Mouse (Mus musculus): ENCODE results near the gene Prkd3. TPM values are rescaled to one million over a fixed set of nuclear protein-coding genes. Genes with fewer than 3 reads are reported as not detected.

Prkd3 gene
- 24.4 TPM for polyA plus RNA-seq (2017; shearing (Covaris generic))

DNA sequence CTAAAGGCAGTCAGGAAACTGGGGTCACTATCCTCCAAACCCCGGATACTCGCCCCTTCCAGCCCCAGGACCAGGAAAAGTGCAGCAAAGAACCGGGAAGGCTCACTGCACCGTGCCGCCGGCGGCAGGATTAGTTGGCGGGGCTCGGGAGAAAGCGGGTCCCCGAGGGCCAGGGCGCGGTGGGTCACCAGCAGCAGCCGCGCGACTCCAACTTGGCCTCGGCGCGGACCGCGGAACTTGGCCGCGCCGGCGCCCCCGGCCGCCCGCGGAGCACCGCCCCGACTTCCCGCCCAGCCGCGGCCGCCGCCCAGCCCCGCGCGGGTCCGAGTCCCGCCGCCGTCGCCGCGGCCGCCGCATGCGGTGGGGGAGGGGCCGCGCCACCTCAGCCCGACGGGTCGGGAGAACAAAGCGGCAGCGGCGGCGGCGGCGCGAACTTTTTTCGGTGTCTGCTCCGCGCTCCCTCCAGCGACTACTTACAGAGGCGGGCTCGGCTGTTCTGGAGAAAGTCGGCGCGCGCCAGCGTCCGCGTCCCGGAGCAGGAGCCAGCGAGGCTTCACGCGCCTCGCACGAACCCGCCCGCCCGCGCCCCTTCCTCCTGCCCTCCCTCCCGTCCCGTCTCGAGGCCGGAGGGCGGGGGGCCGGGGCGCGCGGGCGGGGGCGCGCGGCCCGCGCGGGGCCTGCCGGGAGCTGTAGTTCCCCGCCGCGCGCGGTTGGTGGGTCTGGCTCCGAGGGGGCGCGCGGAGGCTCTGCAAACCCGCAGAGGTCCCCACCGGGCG is at the start of gene Prkd3:
TSS of gene Prkd3 (minus strand) at position 609 of the 776 bp plus-strand sequence.

DNA sequence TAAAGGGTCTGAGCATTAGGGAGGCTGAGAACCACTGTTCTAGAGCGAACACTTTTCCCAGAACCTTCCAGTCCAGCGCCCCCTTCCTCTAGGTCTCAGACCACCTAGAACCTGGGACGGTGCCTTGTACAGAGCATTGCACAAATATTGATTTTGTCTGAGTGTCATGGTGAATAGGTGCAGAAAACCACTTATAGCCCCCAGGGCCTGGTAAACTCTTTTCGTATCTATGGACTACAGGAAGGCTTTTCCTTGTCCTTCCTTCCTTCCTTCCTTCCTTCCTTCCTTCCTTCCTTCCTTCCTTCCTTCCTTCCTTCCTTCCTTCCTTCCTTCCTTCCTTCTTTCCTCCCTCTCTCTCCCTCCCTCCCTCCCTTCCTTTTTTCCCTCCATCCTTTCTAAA is 31.0 kb upstream of the Prkd3 start, which contains the start of gene Qpct:
TSS of gene Qpct (plus strand) at position 301 of the 400 bp plus-strand sequence.

DNA sequence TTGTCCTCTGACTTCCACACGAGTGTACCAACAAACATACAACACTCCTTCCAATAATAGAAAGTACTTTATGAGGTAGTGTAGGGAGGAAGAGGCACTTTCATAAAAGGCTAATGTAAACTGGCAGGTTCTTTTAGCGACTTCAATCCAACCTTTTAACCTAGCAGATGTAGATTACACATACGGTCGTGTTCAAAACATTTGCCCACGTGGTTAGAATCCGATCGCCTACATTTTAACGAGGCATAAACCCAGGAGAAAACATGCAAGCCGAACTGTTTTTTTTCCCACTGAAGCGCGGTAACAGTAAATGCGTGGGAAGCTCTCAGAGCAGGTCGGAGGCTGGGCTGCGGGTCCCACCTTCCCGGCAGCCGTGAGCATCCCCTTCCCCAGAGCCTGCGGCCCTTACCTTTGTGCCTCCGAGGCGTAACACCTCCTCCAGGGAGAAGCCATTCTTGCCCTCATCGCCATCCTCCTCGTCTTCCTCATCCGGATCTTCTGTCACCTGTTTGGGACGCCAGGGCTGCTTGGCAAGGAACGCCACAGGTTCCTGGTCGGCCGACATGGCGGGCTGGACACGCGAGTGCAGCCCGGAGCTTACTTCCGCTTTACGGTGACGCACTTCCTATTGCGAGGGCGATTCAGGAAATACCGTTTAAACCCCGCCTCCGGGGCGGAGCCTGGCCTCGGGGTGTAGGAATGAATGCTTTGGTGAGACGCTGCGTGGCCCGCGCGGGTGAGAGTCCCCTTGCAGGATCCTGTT is 84.0 kb downstream of the Prkd3 start, which contains the start of the genes Cebpz and Ndufaf7:
TSS of gene Cebpz (minus strand) at position 601 of the 763 bp plus-strand sequence.
TSS of gene Ndufaf7 (plus strand) at position 671 of the 763 bp plus-strand sequence.

DNA sequence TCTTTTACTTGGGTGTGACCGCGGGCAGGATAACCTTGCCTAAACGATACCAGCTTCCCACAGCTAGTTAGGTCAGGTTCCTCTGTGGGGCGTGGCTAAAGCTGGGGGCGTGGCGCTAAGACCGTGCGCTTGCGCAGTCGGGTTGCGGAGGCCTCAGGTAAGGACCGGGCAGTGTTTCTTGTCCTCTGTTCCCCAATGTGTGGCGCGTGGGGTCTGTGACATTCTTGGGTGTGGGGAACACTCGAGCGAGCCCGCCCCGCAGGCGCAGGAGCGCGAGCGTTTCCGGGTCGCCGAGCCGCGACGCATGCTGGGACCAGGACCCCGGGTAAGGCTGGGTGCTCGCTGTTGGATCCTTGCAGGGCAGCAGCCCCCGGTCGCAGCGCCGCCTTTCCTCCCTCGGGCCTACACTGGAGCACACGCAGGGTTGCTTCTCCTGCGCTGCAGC is 104.2 kb downstream of the Prkd3 start, which contains the start of gene Cebpzos:
TSS of gene Cebpzos (plus strand) at position 132 of the 445 bp plus-strand sequence.

DNA sequence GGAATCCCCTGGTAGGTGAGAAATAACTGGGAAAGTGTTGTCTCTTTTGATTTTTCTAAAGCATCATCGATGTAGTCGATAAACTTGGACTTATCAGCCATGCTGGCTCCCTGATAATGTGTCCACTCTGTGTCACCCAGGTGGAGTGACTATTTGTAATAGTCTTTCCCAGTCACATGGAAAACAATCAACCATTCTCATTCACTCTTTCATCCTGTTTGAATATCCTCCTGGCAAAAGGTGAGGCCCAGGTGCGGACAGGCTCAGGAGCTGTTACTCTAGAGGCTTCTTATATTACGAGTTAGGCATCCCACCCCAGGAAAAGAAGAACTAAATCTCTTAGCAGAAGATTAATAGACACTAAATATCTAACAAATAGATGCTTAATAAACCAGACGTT is 113.7 kb downstream of the Prkd3 start, which contains the start of gene Sult6b1:
TSS of gene Sult6b1 (minus strand) at position 101 of the 400 bp plus-strand sequence.

Other genes starting within 250 kb of the Prkd3 start
- gene Heatr5b, start 185.5 kb downstream of the Prkd3 start, polyA plus RNA-seq (2017; shearing (Covaris generic)): 18.2 TPM
- gene Gpatch11, start 185.2 kb downstream of the Prkd3 start, polyA plus RNA-seq (2017; shearing (Covaris generic)): 46.6 TPM
- 5.3 TPM for gene Eif2ak2, start 138.2 kb downstream of the Prkd3 start, polyA plus RNA-seq (2017; shearing (Covaris generic))
- not detected for gene Sult6b1, start 113.8 kb downstream of the Prkd3 start, polyA plus RNA-seq (2017; shearing (Covaris generic))
- 22.8 TPM for gene Cebpzos, start 104.3 kb downstream of the Prkd3 start, polyA plus RNA-seq (2017; shearing (Covaris generic))
- 105 TPM for gene Cebpz, start 83.8 kb downstream of the Prkd3 start, polyA plus RNA-seq (2017; shearing (Covaris generic))
- 20.5 TPM for gene Ndufaf7, start 83.7 kb downstream of the Prkd3 start, polyA plus RNA-seq (2017; shearing (Covaris generic))
- 13.7 TPM for gene Qpct, start 31.1 kb upstream of the Prkd3 start, polyA plus RNA-seq (2017; shearing (Covaris generic))

All from effector memory CD4-positive, alpha-beta T cell, adult 7 months (primary cell).